Mouse (Mus musculus): Measurements from ENCODE around the gene Hacd4.

The Hacd4 gene

GRCm38 (mm10) chr4:88350910-88351309 lies 87.8 kb downstream of the Hacd4 start:
- peak; percentile 85 for DNase-seq (ENCODE audit: low read depth, low spot score)
